Mouse (Mus musculus): Measurements from ENCODE around the gene Samd4b. TPM values are rescaled to one million over a fixed set of nuclear protein-coding genes. Genes with fewer than 3 reads are reported as not detected.
"Not testable (repeated sequence)": the region's sequence is repeated elsewhere in the genome, so short reads cannot be mapped to it uniquely, and the experiment has no call there.

The Samd4b gene
- total RNA-seq, 2 experiments from 2014 or later: 13.8 to 15.2 TPM

DNA sequence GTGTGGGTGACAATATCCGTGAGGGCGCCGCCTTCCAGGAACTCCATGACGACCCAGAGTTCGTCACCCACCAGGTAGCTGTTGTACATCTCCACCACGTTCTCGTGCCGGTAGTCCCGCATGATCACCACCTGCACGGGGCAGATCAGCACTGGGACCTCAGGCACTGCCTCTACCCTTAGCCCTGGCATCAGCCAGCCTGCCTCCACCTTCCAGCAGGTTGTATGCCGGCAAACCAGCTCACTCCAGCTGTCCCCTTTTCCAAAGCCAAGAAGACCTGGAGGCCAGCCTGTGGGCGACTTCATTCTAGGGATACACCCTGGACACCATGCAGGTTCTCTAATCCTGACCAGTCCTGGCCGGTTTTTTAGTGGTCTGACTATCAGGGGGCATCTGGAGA is 35.0 kb downstream of the Samd4b start:
- no peak for DNase-seq (ENCODE audit: low spot score)

GRCm38 (mm10) chr7:28562371-28562770 is 35.6 kb downstream of the Samd4b start:
- no peak for DNase-seq (ENCODE audit: low spot score)

DNA sequence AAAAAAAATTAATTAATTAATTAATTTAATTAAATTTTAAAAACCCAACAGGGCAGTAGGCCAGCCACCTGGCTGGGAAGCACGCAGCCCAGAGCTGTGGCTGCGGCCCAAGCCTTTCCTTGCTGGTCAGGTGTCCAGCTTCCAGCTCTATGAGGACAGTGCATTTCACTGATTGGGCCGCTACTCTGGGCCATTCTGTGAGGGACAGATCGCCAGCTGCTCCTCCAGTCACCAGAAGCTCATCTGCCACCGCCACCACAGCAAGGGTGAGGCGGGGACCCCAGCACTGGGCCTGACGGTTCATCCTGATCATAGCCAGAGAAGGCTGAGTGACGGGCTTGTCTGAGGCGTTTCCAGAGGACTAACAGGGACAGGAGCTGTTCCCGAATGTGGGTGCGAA is 36.0 kb downstream of the Samd4b start:
- DNase-seq (ENCODE audit: low spot score): no peak

DNA sequence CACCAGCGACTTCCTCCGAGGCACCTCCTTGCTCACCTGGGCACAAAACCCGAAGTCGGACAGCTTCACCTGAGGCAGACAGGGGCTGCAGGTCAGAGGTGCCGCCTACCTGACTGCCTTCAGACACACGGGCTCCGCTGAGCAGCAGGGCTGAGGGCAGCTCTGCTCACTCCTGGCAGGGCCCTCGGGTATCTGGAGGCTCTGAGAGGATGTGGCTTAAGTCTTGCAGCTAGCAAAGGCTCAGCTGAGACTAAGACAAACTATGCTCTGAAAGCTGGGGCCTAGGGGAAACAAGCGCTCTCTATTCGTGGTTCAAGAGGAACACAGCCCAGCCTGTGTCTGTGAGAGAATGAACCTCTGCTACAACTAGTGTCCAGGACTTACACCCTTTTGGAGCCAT is 37.1 kb downstream of the Samd4b start:
- DNase-seq (ENCODE audit: low spot score): no peak

GRCm38 (mm10) chr7:28558486-28558885 is 39.5 kb downstream of the Samd4b start:
- DNase-seq (ENCODE audit: low spot score): peak; percentile 70

DNA sequence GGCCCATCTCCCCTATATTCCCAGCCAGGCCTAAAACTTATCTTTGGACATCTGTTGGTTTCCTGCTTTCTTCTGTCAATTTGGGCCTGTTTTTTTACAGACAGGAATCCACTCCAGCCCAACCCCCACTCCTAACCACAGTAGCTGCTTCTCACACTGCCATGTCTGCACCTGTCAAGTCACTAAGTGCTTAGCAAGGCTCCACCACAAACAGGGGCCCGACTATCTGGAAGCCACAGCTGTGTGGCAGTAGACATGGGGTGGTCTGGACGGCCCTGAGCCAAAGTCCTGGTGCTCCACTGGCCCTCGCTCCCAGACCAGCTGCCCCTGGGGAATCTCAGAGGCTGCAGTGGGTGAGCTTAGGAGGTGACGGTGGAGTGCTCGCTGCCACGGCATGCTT is 40.2 kb downstream of the Samd4b start:
- no peak for DNase-seq (ENCODE audit: low spot score)

GRCm38 (mm10) chr7:28557069-28557468 is 40.9 kb downstream of the Samd4b start:
- no peak for DNase-seq (ENCODE audit: low spot score)

GRCm38 (mm10) chr7:28555939-28556535 is 41.9 kb downstream of the Samd4b start:
- DNase-seq (ENCODE audit: low spot score): no peak

DNA sequence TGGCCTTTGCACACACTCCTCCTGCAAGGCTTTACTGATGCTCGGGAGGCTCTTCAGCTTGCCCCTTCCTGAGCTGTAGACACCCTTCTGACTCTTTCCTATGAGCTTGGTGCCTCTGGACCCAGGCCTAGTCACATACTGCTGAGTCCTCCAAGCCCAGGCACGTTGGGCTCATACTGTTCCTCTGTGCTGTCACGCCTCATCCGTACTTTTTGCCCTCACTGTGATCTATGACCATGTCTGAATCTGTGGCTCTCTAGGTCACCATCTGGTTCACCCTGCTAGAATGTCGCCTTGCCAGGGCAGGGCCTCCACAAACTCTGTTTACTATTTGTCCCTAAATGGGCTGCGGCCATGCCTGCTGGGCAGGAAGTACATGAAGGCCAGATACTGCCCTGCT is 44.9 kb downstream of the Samd4b start:
- no peak for DNase-seq (ENCODE audit: low spot score)

- no peak for DNase-seq (ENCODE audit: low spot score)
Observed at GRCm38 (mm10) chr7:28547628-28548027, 50.3 kb downstream of the Samd4b start.

DNA sequence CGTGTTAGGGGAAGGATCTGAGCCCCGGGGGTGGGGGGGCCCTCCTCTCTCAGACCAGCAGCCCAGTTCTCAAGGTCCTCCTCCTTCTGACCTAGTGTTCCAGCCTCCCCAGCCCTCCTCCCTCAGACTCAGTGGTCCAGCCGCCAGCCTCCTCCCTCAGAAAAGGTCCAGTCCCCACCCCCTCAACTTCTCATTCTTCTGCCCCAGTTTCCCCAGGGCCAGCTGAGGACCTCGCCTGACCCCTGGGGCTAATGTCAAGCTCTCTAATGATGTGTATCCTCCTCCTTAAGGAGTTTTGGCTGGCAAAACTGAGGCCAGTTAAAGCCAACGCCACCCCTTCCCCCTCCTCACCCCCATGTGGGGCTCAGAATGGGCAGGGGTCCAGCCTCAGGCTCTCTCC is 50.8 kb downstream of the Samd4b start, which contains the start of gene Nccrp1:
TSS of gene Nccrp1 (minus strand) at position 101 of the 400 bp plus-strand sequence.
- DNase-seq (ENCODE audit: low spot score): no peak

DNA sequence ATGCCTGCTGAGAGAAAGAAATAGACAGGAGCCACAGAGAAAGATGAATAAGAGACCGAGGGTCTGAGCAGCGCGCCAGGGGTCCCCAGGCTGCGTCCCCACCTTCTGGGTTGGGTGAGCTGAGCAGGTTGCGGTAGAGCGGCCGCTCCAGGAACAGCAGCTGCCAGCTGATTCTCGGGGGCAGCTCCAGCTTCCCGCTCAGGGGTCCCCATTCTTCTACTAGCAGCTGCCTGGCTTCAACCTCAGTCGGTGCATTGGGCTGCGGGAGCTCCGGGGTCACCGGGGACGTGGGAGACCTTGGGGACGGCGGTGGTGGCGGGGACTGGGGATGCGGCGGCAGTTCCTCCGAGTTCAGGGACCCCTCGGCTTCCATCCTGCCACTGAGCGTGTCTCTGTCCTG is 51.3 kb downstream of the Samd4b start:
- no peak for DNase-seq (ENCODE audit: low spot score)

DNA sequence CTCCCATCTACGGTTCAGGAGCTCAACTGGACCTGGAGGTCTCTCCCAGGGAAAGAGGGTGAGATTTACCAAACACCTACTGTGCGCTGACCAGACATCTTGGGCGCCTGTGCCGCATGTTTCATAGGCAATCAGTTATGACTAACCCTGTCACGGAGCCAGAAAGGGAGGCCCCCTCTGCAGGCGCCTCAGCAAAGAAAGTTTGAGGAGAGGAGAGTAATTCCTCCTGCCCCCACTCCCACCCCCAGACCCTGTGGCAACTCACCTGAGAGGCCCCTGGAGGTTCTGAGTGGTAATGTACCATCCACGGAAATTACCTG is 52.1 kb downstream of the Samd4b start:
- DNase-seq (ENCODE audit: low spot score): no peak

DNA sequence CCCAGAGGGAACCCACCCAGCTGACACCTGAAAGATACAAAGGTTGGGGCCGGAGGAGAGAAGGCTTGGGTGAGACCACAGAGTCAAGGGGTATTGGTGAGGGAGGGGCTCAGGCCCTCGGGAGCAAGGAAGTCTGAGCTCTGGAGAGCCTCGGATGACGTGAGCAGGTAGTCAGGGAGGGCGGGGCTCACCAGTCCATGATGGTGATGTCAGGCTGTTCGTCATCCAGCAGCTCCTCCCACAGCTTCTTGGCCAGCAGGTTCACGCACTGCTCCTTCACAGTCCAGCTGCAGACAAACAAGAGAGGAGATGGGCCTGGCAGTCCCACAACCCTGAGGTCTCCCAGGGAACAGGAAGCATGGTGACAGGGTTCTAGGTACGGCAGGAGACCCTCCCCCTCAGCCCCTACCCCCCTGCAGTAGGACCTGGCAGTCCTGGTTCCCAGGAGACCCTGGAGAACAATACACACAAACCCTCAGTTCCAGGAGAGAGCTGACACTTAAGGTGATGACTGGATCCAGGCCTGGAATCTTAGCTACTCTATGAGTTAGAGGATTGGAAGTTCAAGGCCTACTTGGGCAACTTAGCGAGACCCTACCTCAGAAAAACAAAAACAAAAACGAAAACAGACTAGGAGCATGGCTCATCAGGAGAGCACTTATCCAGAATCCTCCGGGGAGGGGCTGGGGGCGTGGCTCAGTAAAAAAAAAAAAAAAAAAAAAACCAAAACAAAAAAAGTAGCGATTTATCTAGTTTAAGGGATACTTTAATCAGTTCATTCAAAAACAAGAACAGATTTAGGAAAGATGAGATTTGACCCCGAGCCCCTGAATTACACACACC is 52.7 kb downstream of the Samd4b start:
- no peak for DNase-seq (ENCODE audit: low spot score)

GRCm38 (mm10) chr7:28544051-28544601 is 53.8 kb downstream of the Samd4b start:
- no peak for DNase-seq (ENCODE audit: low spot score)

GRCm38 (mm10) chr7:28540526-28540925 is 57.4 kb downstream of the Samd4b start, which contains the start of gene Sycn:
Sycn (plus strand) TSS chr7:28540885.
- no peak for DNase-seq (ENCODE audit: low spot score)

DNA sequence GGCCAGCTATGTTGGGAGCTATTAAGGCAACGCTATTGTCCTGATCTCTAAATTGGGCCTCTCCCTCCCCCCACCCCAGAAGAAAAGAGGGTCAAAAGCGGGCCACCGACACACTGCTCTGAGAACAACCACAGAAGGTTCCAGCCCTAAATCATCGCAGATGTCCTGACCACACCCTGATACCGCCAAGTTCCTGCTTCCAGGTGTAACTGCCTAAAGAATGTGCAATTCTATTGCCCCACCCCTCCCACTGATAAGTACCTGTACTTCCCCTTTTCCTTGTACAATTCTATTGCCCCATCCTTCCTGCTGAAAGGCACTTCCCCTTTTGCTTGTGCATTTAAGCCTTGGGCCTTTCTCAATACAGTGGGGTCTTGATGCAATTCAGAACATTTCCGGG is 59.1 kb downstream of the Samd4b start:
- DNase-seq (ENCODE audit: low spot score): not testable (repeated sequence)

GRCm38 (mm10) chr7:28532005-28532404 is 65.9 kb downstream of the Samd4b start:
- DNase-seq (ENCODE audit: low spot score): no peak

- DNase-seq (ENCODE audit: low spot score): peak; percentile 74
Observed at GRCm38 (mm10) chr7:28527922-28528719, 69.8 kb downstream of the Samd4b start.

DNA sequence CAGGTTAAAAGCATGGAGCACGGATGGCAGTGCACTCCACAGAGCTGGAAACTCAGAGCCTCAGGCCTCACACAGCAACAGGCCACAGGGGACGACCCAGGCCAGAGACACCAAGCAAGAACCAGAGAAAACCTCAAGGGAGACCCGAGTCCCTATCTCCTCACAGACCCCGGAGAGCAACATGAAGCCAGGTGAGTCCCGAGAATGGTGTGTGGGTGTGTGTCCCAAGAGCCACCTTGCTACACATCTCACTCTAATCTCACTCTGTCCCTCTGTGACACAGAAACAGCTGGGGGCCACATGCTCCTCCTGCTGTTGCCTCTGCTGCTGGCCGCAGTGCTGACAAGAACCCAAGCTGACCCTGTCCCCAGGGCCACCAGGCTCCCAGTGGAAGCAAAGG is 75.4 kb downstream of the Samd4b start, which contains the start of gene Ifnl3:
TSS of gene Ifnl3 (plus strand) at position 301 of the 400 bp plus-strand sequence.
- DNase-seq (ENCODE audit: low spot score): not testable (repeated sequence)

GRCm38 (mm10) chr7:28511441-28511840 is 86.5 kb downstream of the Samd4b start:
- DNase-seq (ENCODE audit: low spot score): no peak
